Mouse (Mus musculus) embryonic fibroblast, embryonic 13.5 days (primary cell): ENCODE data around the gene Polr3c.

ENCODE experiments used
- CTCF ChIP-seq: IDR thresholded peaks from 2 replicates; pipeline ENCODE4 v1.5.1; 2011; ENCODE audit warnings: mild to moderate bottlenecking, control low read depth, low read length, moderate library complexity, borderline replicate concordance; ENCODE audit not compliant: insufficient read depth
- POLR2A ChIP-seq: IDR thresholded peaks from 2 replicates; pipeline ENCODE4 v1.6.1; 2011; ENCODE audit warnings: low read depth, mild to moderate bottlenecking, control low read depth, low read length, moderate library complexity

GRCm38 (mm10) chr3:96719173-96719572 lies 8.3 kb downstream of the Polr3c start:
- no peak for TF ChIP-seq POLR2A
- peak; percentile 39; the same call in 1 of the 2 replicates for TF ChIP-seq CTCF
